Mouse (Mus musculus): ENCODE data around the gene Rag1.

- TF ChIP-seq CTCF (IDR thresholded peaks at IDR 0.05; ENCODE audit: low read depth), result no peak
- TF ChIP-seq EP300 (IDR thresholded peaks at IDR 0.05; ENCODE audit: low read depth), result no peak
These were observed 3.5 kb downstream of the Rag1 start for GRCm38 (mm10) chr2:101645841-101646240.

Data from heart, postnatal 0 days (tissue).